Mouse (Mus musculus) midbrain, embryonic 11.5 days (tissue): ENCODE results near the gene Sox5. TPM values are rescaled to one million over a fixed set of nuclear protein-coding genes. Genes with fewer than 3 reads are reported as not detected.
A peak's percentile ranks its signal among the peaks of the same experiment; 100 is the strongest.

ENCODE experiments used
- ATAC-seq: fragments of 200-750 bp; cut with Nextera tagmentation; 2 replicates; pipeline ENCODE4 v1.8.0; 2017; ENCODE audit warnings: moderate TSS enrichment, moderate library complexity; ENCODE audit not compliant: low FRiP score
- DNase-seq: peaks from one replicate; pipeline ENCODE4 v3.0.0; 2015; ENCODE audit warnings: low spot score; ENCODE audit errors: missing footprints
- H3K27ac ChIP-seq: fragments of 300-500 bp; sonication (generic); 2 replicates; pipeline ENCODE4 v1.5.1; 2014; ENCODE audit warnings: low read depth, low read length
- H3K27me3 ChIP-seq: fragments of 300-500 bp; sonication (generic); 2 replicates; pipeline ENCODE4 v1.6.1; 2014; ENCODE audit warnings: mild to moderate bottlenecking, low read length, moderate library complexity, mixed read lengths; ENCODE audit not compliant: control insufficient read depth, insufficient read depth
- H3K36me3 ChIP-seq: fragments of 300-500 bp; sonication (generic); 2 replicates; pipeline ENCODE4 v1.6.1; 2014; ENCODE audit warnings: mild to moderate bottlenecking, low read length, moderate library complexity, mixed read lengths; ENCODE audit not compliant: control insufficient read depth, insufficient read depth
- H3K4me1 ChIP-seq: fragments of 300-500 bp; sonication (generic); 2 replicates; pipeline ENCODE4 v1.6.1; 2014; ENCODE audit warnings: low read length; ENCODE audit not compliant: control insufficient read depth, insufficient read depth
- H3K4me2 ChIP-seq: fragments of 300-500 bp; sonication (generic); 2 replicates; pipeline ENCODE4 v1.6.1; 2014; ENCODE audit warnings: mild to moderate bottlenecking, moderate library complexity
- H3K4me3 ChIP-seq: fragments of 300-500 bp; sonication (generic); 2 replicates; pipeline ENCODE4 v1.5.1; 2014; ENCODE audit warnings: low read depth, low read length
- H3K9ac ChIP-seq: fragments of 300-500 bp; sonication (generic); 2 replicates; pipeline ENCODE4 v1.6.1; 2014; ENCODE audit warnings: low read length
- H3K9me3 ChIP-seq: fragments of 300-500 bp; sonication (generic); 2 replicates; pipeline ENCODE4 v1.6.1; 2016; ENCODE audit warnings: low read length; ENCODE audit not compliant: control insufficient read depth
- WGBS: fragments of 180-500 bp; shearing (Covaris S2); extraction: QIAGEN DNeasy Blood & Tissue Kit; methylation state at CpG from one replicate; pipeline ENCODE4 v1.1.7; 2014; 5-methylcytosine and 5-hydroxymethylcytosine counted together
- polyA plus RNA-seq: library from polyadenylated mRNA; unstranded; fragments of >200 nt; fragmentation: Nextera tagmentation; extraction: Ambion mirVana; gene quantifications from 2 replicates; pipeline ENCODE4 v1.2.1, GENCODE M21; 2014

Sox5 gene
- polyA plus RNA-seq, 1 experiment from 2014 or later, result 23.0 TPM

- ATAC-seq, result no peak
- Histone ChIP-seq H3K27ac (no peak overlapping the region), H3K9me3 (peaks cover 3% of the 10 kb centered on the region; the same call in 1 of the 2 replicates), H3K4me3 (no peak overlapping the region), H3K4me1 (peaks cover 5% of the 10 kb centered on the region; the same call in 1 of the 2 replicates), H3K36me3 (no peaks in the 10 kb centered on the region), H3K9ac (no peak overlapping the region), H3K27me3 (no peaks in the 10 kb centered on the region), H3K4me2 (no peak overlapping the region)
- 96% methylated on average over 3 of the region's 3 CpGs for WGBS
- no peak for DNase-seq
Measured at GRCm38 (mm10) chr6:144339554-144339953, 442.2 kb downstream of the Sox5 start.

GRCm38 (mm10) chr6:144339006-144339405 lies 442.8 kb downstream of the Sox5 start:
- Histone ChIP-seq H3K27ac (no peak overlapping the region), H3K36me3 (no peaks in the 10 kb centered on the region), H3K4me1 (peaks cover 5% of the 10 kb centered on the region; the same call in 1 of the 2 replicates), H3K9me3 (peaks cover 3% of the 10 kb centered on the region; the same call in 1 of the 2 replicates), H3K9ac (no peak overlapping the region), H3K4me3 (no peak overlapping the region), H3K4me2 (no peak overlapping the region), H3K27me3 (no peaks in the 10 kb centered on the region)
- WGBS, result 77% methylated on average over 13 of the region's 13 CpGs
- ATAC-seq (no peak), DNase-seq (no peak)

- Histone ChIP-seq H3K4me3 (no peak overlapping the region), H3K27me3 (no peaks in the 10 kb centered on the region), H3K27ac (no peak overlapping the region), H3K36me3 (no peaks in the 10 kb centered on the region), H3K4me1 (peaks cover 5% of the 10 kb centered on the region; the same call in 1 of the 2 replicates), H3K4me2 (no peak overlapping the region), H3K9me3 (peaks cover 3% of the 10 kb centered on the region; the same call in 1 of the 2 replicates), H3K9ac (no peak overlapping the region)
- 59% methylated on average over 4 of the region's 4 CpGs for WGBS
- DNase-seq (peak; percentile 86), ATAC-seq (no peak)
Measured at GRCm38 (mm10) chr6:144338221-144338620, 443.6 kb downstream of the Sox5 start.

GRCm38 (mm10) chr6:144337436-144337969 lies 444.3 kb downstream of the Sox5 start:
- H3K27ac ChIP-seq, result no peak overlapping the region
- H3K4me2 ChIP-seq, result peak overlapping the region; percentile 24
- H3K4me1 ChIP-seq, result peaks cover 5% of the 10 kb centered on the region; the same call in 1 of the 2 replicates
- H3K36me3 ChIP-seq, result no peaks in the 10 kb centered on the region
- ATAC-seq (peak; percentile 64; the same call in 1 of the 2 replicates), DNase-seq (peak; percentile 86)
- 12% methylated on average over 14 of the region's 14 CpGs for WGBS
- peaks cover 3% of the 10 kb centered on the region; the same call in 1 of the 2 replicates for H3K9me3 ChIP-seq
- H3K27me3 ChIP-seq, result no peaks in the 10 kb centered on the region
- H3K4me3 ChIP-seq, result no peak overlapping the region; the same call in 1 of the 2 replicates
- H3K9ac ChIP-seq, result 0 out of 2 replicates have a peak overlapping the region, but pooled peaks have one; percentile 13

GRCm38 (mm10) chr6:144336789-144337188 lies 445.0 kb downstream of the Sox5 start:
- H3K36me3 ChIP-seq, result no peaks in the 10 kb centered on the region
- no peak overlapping the region for H3K4me2 ChIP-seq
- no peak for ATAC-seq
- no peak overlapping the region for H3K4me3 ChIP-seq
- DNase-seq, result peak; percentile 85
- WGBS, result 92% methylated on average over 4 of the region's 4 CpGs
- peaks cover 5% of the 10 kb centered on the region; the same call in 1 of the 2 replicates for H3K4me1 ChIP-seq
- H3K9ac ChIP-seq, result no peak overlapping the region
- peaks cover 3% of the 10 kb centered on the region; the same call in 1 of the 2 replicates for H3K9me3 ChIP-seq
- no peak overlapping the region for H3K27ac ChIP-seq
- H3K27me3 ChIP-seq, result no peaks in the 10 kb centered on the region

GRCm38 (mm10) chr6:144333146-144333545 lies 448.6 kb downstream of the Sox5 start:
- no peaks in the 10 kb centered on the region for H3K9me3 ChIP-seq
- no peak overlapping the region for H3K4me3 ChIP-seq
- no peaks in the 10 kb centered on the region for H3K36me3 ChIP-seq
- peaks cover 5% of the 10 kb centered on the region; the same call in 1 of the 2 replicates for H3K4me1 ChIP-seq
- WGBS, result 92% methylated on average over 4 of the region's 4 CpGs
- H3K9ac ChIP-seq, result no peak overlapping the region
- H3K27me3 ChIP-seq, result no peaks in the 10 kb centered on the region
- no peak overlapping the region for H3K4me2 ChIP-seq
- DNase-seq, result no peak
- ATAC-seq, result no peak
- H3K27ac ChIP-seq, result no peak overlapping the region

GRCm38 (mm10) chr6:144332027-144332426 lies 449.8 kb downstream of the Sox5 start:
- ATAC-seq, result no peak
- H3K27me3 ChIP-seq, result no peaks in the 10 kb centered on the region
- no peak overlapping the region for H3K9ac ChIP-seq

GRCm38 (mm10) chr6:144329311-144329930 lies 452.4 kb downstream of the Sox5 start:
- no peaks in the 10 kb centered on the region for H3K36me3 ChIP-seq
- ATAC-seq (no peak), DNase-seq (no peak)
- H3K9me3 ChIP-seq, result no peaks in the 10 kb centered on the region
- H3K4me1 ChIP-seq, result no peaks in the 10 kb centered on the region
- no peak overlapping the region for H3K4me2 ChIP-seq
- H3K4me3 ChIP-seq, result no peak overlapping the region
- no peaks in the 10 kb centered on the region for H3K27me3 ChIP-seq
- H3K27ac ChIP-seq, result no peak overlapping the region
- no peak overlapping the region for H3K9ac ChIP-seq
- WGBS, result 76% methylated on average over 2 of the region's 2 CpGs

More at GRCm38 (mm10) chr6:144332027-144332426, 449.8 kb downstream of the Sox5 start:
- Histone ChIP-seq H3K4me3 (no peak overlapping the region), H3K27ac (no peak overlapping the region), H3K4me2 (no peak overlapping the region), H3K9me3 (no peaks in the 10 kb centered on the region), H3K4me1 (peaks cover under 1% of the 10 kb centered on the region; the same call in 1 of the 2 replicates), H3K36me3 (no peaks in the 10 kb centered on the region)
- no peak for DNase-seq
- 81% methylated on average over 4 of the region's 4 CpGs for WGBS

GRCm38 (mm10) chr6:144328779-144329178 lies 453.0 kb downstream of the Sox5 start:
- H3K4me3 ChIP-seq, result no peak overlapping the region
- H3K27ac ChIP-seq, result no peak overlapping the region
- no peaks in the 10 kb centered on the region for H3K27me3 ChIP-seq
- WGBS, result 89% methylated on average over 4 of the region's 4 CpGs
- no peak overlapping the region for H3K4me2 ChIP-seq
- DNase-seq, result no peak
- no peaks in the 10 kb centered on the region for H3K4me1 ChIP-seq
- no peaks in the 10 kb centered on the region for H3K36me3 ChIP-seq
- no peaks in the 10 kb centered on the region for H3K9me3 ChIP-seq
- no peak overlapping the region for H3K9ac ChIP-seq
- ATAC-seq, result no peak
